Mouse (Mus musculus): ENCODE data around the gene Nploc4.

Gene Nploc4

GRCm38 (mm10) chr11:120341661-120342060 lies 95.8 kb downstream of the Nploc4 start:
- DNase-seq (ENCODE audit: low spot score in 2 of 2): no peak

- no peak for DNase-seq (ENCODE audit: low spot score in 2 of 2)
Measured at GRCm38 (mm10) chr11:120339978-120340513, 97.5 kb downstream of the Nploc4 start.

GRCm38 (mm10) chr11:120338786-120339185 lies 98.7 kb downstream of the Nploc4 start:
- no peak for DNase-seq (ENCODE audit: low spot score in 2 of 2)

GRCm38 (mm10) chr11:120337447-120337846 lies 100.1 kb downstream of the Nploc4 start:
- DNase-seq (ENCODE audit: low spot score in 2 of 2): no peak

GRCm38 (mm10) chr11:120335431-120336021 lies 102.0 kb downstream of the Nploc4 start:
- no peak for DNase-seq (ENCODE audit: low spot score in 2 of 2)
